Mouse (Mus musculus) urinary bladder, postnatal 14 days (tissue): ENCODE measurements at regions not wholly inside any gene's neighbourhood (a gene's known extent, or its start where the extent isn't known, plus 50 kb on each side); places are given as distances from the start of the nearest gene placed in this dataset.

ENCODE experiments used
- DNase-seq: peaks from one replicate; pipeline ENCODE4 v3.0.0; 2021; ENCODE audit warnings: low spot score

GRCm38 (mm10) chr5:128482617-128483440, 50.0 kb upstream of the Tmem132d start:
- DNase-seq, result no peak
